Mouse (Mus musculus): ENCODE data around the gene Noxo1.
"Not testable (repeated sequence)": the region's sequence is repeated elsewhere in the genome, so short reads cannot be mapped to it uniquely, and the experiment has no call there.

Gene Noxo1

GRCm38 (mm10) chr17:24718938-24719337, 22.9 kb downstream of the Noxo1 start:
- DNase-seq (ENCODE audit: extremely low read depth, insufficient read length, low spot score) = not testable (repeated sequence)

GRCm38 (mm10) chr17:24719494-24720222, 23.6 kb downstream of the Noxo1 start:
- peak; percentile 99 for DNase-seq (ENCODE audit: extremely low read depth, insufficient read length, low spot score)

GRCm38 (mm10) chr17:24720616-24721015, 24.6 kb downstream of the Noxo1 start:
- DNase-seq (ENCODE audit: extremely low read depth, insufficient read length, low spot score) = not testable (repeated sequence)

- DNase-seq (ENCODE audit: extremely low read depth, insufficient read length, low spot score) = not testable (repeated sequence)
These were observed 25.4 kb downstream of the Noxo1 start for GRCm38 (mm10) chr17:24721383-24721955.

- DNase-seq (ENCODE audit: extremely low read depth, insufficient read length, low spot score) = peak; percentile 62
These were observed 26.3 kb downstream of the Noxo1 start for GRCm38 (mm10) chr17:24722220-24722924.

- no peak for DNase-seq (ENCODE audit: extremely low read depth, insufficient read length, low spot score)
These were observed 27.3 kb downstream of the Noxo1 start for GRCm38 (mm10) chr17:24723122-24723880.

- no peak for DNase-seq (ENCODE audit: extremely low read depth, insufficient read length, low spot score)
These were observed 27.8 kb downstream of the Noxo1 start for GRCm38 (mm10) chr17:24723881-24724180.

- DNase-seq (ENCODE audit: extremely low read depth, insufficient read length, low spot score) = peak; percentile 92
These were observed 28.1 kb downstream of the Noxo1 start, which contains the start of gene Ndufb10 for GRCm38 (mm10) chr17:24724184-24724583. TSS of gene Ndufb10 (minus strand) at chr17:24724478.

- DNase-seq (ENCODE audit: extremely low read depth, insufficient read length, low spot score) = no peak
These were observed 29.8 kb downstream of the Noxo1 start for GRCm38 (mm10) chr17:24725637-24726390.

GRCm38 (mm10) chr17:24727618-24728017, 31.6 kb downstream of the Noxo1 start, which contains the start of gene Rpl3l:
TSS of gene Rpl3l (plus strand) at chr17:24727820.
- no peak for DNase-seq (ENCODE audit: extremely low read depth, insufficient read length, low spot score)

GRCm38 (mm10) chr17:24728184-24728583, 32.1 kb downstream of the Noxo1 start:
- no peak for DNase-seq (ENCODE audit: extremely low read depth, insufficient read length, low spot score)

- DNase-seq (ENCODE audit: extremely low read depth, insufficient read length, low spot score) = no peak
These were observed 33.0 kb downstream of the Noxo1 start for GRCm38 (mm10) chr17:24729067-24729466.

- DNase-seq (ENCODE audit: extremely low read depth, insufficient read length, low spot score) = no peak
These were observed 34.8 kb downstream of the Noxo1 start for GRCm38 (mm10) chr17:24730787-24731186.

- no peak for DNase-seq (ENCODE audit: extremely low read depth, insufficient read length, low spot score)
These were observed 36.4 kb downstream of the Noxo1 start for GRCm38 (mm10) chr17:24732233-24732935.

GRCm38 (mm10) chr17:24733434-24734050, 37.5 kb downstream of the Noxo1 start:
- DNase-seq (ENCODE audit: extremely low read depth, insufficient read length, low spot score) = peak; percentile 40

- no peak for DNase-seq (ENCODE audit: extremely low read depth, insufficient read length, low spot score)
These were observed 38.5 kb downstream of the Noxo1 start for GRCm38 (mm10) chr17:24734513-24734912.

GRCm38 (mm10) chr17:24735446-24735845, 39.4 kb downstream of the Noxo1 start:
- no peak for DNase-seq (ENCODE audit: extremely low read depth, insufficient read length, low spot score)

GRCm38 (mm10) chr17:24736330-24737051, 40.5 kb downstream of the Noxo1 start, which contains the start of gene Msrb1:
TSS of gene Msrb1 (plus strand) at chr17:24736642.
- DNase-seq (ENCODE audit: extremely low read depth, insufficient read length, low spot score) = peak; percentile 94
